Mouse (Mus musculus) adrenal gland, adult 10 weeks (tissue): ENCODE results near the gene Six1. TPM values are rescaled to one million over a fixed set of nuclear protein-coding genes. Genes with fewer than 3 reads are reported as not detected.

Source experiments
- polyA plus RNA-seq: library from polyadenylated mRNA; stranded (reverse); fragments of 350-450 nt; fragmentation: Illumina TruSeq; extraction: RNeasy Lipid Tissue Mini Kit (QIAGEN cat#74804); gene quantifications from one replicate; pipeline ENCODE4 v1.2.3, GENCODE M21; 2014; ENCODE audit warnings: low read depth, low replicate concordance

Gene Six1
- 2.7 TPM for polyA plus RNA-seq

DNA sequence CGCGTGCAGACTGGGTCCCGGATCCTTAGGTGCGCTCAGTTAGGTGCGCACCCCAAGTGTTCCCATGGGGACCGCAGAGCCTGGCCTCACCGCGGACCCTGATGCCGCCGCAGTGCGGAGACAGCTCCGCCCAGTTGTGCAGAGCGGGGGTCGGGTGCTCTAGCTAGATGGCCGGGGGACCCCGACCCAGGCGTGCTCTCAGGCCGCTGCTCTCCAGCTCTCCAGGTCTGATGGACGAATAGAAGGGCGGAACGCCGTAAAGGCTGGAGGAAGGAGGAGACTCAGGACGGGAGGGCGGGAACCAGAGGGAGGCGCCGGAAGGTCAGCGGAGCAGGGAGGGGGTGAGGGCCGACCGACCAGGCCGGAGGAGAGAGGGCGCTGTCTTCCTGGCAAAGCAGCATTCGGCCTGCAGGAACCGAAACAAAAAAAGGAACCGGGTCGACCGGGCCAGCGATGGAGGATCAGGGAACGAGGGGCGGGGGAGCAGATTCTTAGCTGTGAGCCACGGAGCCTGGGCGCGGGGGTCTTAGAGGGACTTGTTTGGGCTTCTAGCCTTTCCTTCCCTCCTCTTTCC is at the start of gene Six1:
Gene Six1, minus strand, starts transcription at position 220 of the 574 bp plus-strand sequence.

Other genes starting within 250 kb of the Six1 start
- gene Six6, start 114.0 kb downstream of the Six1 start, polyA plus RNA-seq = not detected
- gene 4930447C04Rik, start 113.1 kb downstream of the Six1 start, polyA plus RNA-seq = 0.41 TPM
- gene Six4, start 59.6 kb upstream of the Six1 start, polyA plus RNA-seq = 0.82 TPM
- gene Mnat1, start 69.8 kb upstream of the Six1 start, polyA plus RNA-seq = 17.2 TPM
- 30.3 TPM for gene Trmt5, start 232.8 kb upstream of the Six1 start, polyA plus RNA-seq
- gene Slc38a6, start 232.9 kb upstream of the Six1 start, polyA plus RNA-seq = 8.4 TPM